Mouse (Mus musculus) C2C12 (cell line): Measurements from ENCODE around the gene Bank1.

Experiments used
- CTCF ChIP-seq: IDR thresholded peaks from one replicate; pipeline ENCODE4 v1.5.1; 2011; ENCODE audit not compliant: control insufficient read depth, insufficient read depth, insufficient read length
- MAX ChIP-seq: IDR thresholded peaks from one replicate; pipeline ENCODE4 v1.6.1; 2011; ENCODE audit warnings: mild to moderate bottlenecking, control low read depth
- MYOD1 ChIP-seq: IDR thresholded peaks from one replicate; pipeline ENCODE4 v1.6.1; 2011; ENCODE audit warnings: low read depth; ENCODE audit not compliant: control insufficient read depth, insufficient read length

DNA sequence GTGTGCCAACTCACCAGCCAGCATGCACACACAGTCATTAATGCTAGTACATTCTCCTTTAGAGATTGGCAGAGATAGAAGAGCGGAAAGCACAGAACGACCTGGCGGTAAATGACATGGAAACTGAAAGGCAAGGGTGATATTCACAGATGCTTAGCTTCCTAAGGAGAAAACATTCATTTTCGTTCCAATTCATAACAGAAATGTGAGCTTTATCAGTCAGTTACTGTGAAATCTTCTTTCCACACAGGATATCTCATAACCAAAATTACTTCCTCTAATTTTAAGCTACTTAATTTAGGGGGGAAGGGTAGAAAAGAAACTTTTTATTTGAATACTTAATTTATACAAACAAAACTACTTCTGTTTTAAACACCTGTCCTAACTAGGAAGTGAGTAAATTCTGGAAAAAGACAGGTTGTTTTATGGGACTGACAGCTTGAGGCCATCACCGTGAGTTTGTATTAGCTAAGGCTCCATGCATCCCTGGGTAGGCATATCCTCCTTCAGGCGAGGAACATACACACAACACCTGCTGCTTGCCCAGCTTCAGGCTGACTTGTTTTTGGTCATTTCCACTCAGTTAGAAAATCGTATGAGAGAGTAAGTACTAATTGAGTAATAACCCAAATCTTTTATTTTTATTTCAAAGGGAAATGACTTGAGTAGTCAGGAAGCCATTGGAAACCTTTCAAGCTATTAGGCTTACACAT lies 238.8 kb downstream of the Bank1 start:
- TF ChIP-seq CTCF = no peak
- no peak for TF ChIP-seq MYOD1
- TF ChIP-seq MAX = no peak
